Mouse (Mus musculus) adrenal gland, adult 8-10 months (tissue): ENCODE results near the gene Gzma. TPM values are rescaled to one million over a fixed set of nuclear protein-coding genes. Genes with fewer than 3 reads are reported as not detected.

Source experiments
- DNase-seq: peaks from one replicate; pipeline ENCODE4 v3.0.0; 2022
- total RNA-seq, 4 experiments: library from RNA; stranded (reverse); gene quantifications; 2 replicates each; pipeline ENCODE4 v1.2.4; 2022

The Gzma gene
- total RNA-seq, 4 experiments from 2014 or later = 0.46 to 1.5 (median 0.77) TPM; not detected in 1

GRCm38 (mm10) chr13:113045458-113046110, 55.2 kb downstream of the Gzma start:
- DNase-seq = no peak

- no peak for DNase-seq
Observed at GRCm38 (mm10) chr13:113044876-113045275, 55.9 kb downstream of the Gzma start.

Other genes starting within 250 kb of the Gzma start
- 10 to 100 TPM; 41.7 to 54.6 (median 50.3) TPM for gene Mtrex, start 173.6 kb downstream of the Gzma start, total RNA-seq
- 10 to 100 TPM; 18.3 to 22.2 (median 19.1) TPM for gene Dhx29, start 173.5 kb downstream of the Gzma start, total RNA-seq
- under 1 TPM; 0.73 to 0.87 (median 0.77) TPM for gene Ccno, start 113.2 kb downstream of the Gzma start, total RNA-seq
- gene Mcidas, start 107.1 kb downstream of the Gzma start, total RNA-seq = under 1 TPM in 1 of 4 experiments, not detected in 3; 0.11 TPM
- not detected for gene Cdc20b, start 65.9 kb downstream of the Gzma start, total RNA-seq
- gene Gpx8, start 54.6 kb downstream of the Gzma start, total RNA-seq = 100 to 1,000 TPM in 2 of 4 experiments, 10 to 100 TPM in 2; 91.6 to 107 (median 101) TPM
- 10 to 100 TPM; 20.4 to 37.6 (median 29.9) TPM for gene Esm1, start 108.7 kb upstream of the Gzma start, total RNA-seq
- under 1 TPM in 1 of 4 experiments, not detected in 3; 0.40 TPM for gene Gzmk, start 124.9 kb upstream of the Gzma start, total RNA-seq
- gene BC067074, start 192.2 kb upstream of the Gzma start, total RNA-seq = 1 to 10 TPM in 1 of 4 experiments, under 1 TPM in 3; 0.77 to 1.6 (median 0.87) TPM